Mouse (Mus musculus): ENCODE results near the gene Cmtm4.
"Not testable (repeated sequence)": the region's sequence is repeated elsewhere in the genome, so short reads cannot be mapped to it uniquely, and the experiment has no call there.

Cmtm4 gene

GRCm38 (mm10) chr8:104341106-104341561 lies 54.5 kb downstream of the Cmtm4 start:
- intact Hi-C loops (cut with DNase I): loop anchor here (5.0 to 10.0 kb wide), 3 partner anchors 56 to 196 kb away; partner anchors contain the start of genes Cklf and Cmtm4

- intact Hi-C loops (cut with DNase I): loop anchor here (5.0 to 10.0 kb wide), 3 partner anchors 57 to 196 kb away; partner anchors contain the start of genes Cklf and Cmtm4
Observed at GRCm38 (mm10) chr8:104340233-104341105, 55.1 kb downstream of the Cmtm4 start.

GRCm38 (mm10) chr8:104339983-104340232 lies 55.7 kb downstream of the Cmtm4 start:
- intact Hi-C loops (cut with DNase I): loop anchor here (5.0 to 10.0 kb wide), 3 partner anchors 57 to 195 kb away; partner anchors contain the start of genes Cklf and Cmtm4

DNA sequence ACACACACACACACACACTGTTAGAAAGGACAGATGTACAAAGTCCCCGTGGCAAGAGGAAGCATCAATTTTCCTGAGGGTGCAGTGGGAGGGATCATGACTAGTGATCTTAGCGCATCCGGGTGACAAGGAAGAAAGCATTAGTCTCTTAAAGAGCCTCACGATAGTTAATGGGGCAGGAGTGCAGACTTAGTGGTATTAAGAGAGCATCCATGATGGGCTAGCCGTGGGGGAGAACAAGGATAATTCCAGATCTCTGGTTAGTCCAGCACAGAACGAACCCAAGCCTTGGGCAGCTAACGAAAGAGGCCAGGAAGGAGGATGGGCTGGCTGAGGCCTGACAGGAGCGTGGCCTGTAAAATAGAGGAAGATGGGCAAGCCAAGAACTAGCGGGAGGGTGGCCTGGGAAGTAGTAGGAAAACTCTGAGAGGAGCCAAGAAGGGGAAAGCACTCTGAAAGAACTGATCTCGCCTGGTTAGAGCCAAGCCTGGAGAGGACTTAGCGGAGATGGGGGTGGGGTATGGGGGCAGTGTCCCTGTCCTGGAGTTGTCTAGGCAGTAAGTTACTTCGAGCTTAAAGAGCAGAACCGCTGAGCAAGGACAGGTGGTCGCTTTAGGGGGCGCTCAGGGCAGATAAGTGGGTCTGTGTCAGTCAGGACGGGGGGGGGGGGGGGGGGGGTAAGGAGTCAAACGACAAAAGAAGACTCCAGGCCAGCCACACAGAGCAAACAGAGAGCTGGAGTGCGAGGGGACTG lies 56.2 kb downstream of the Cmtm4 start, which contains the start of gene Cmtm3:
Gene Cmtm3, plus strand, starts transcription at position 182 of the 754 bp plus-strand sequence.
- intact Hi-C loops (cut with DNase I): no loop called here

DNA sequence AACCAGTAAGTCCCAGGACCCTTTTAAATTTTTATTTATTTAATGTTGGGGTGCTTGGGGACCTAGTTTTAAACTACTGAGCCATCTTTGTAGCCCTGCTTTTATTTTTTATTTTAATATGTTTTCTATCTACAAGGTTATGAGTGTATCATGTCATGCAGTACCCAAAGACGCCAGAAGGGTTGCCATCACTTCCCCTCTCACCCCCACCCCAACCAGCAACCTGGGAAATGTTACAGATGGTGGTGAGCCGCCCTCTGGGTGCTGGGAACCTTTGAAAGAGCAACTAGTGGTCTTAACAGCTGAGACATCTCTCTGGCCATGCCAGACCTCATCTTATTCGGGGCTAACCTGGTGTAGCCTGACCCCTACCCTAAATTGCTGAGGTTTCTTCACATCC lies 57.7 kb downstream of the Cmtm4 start:
- intact Hi-C loops (cut with DNase I): no loop called here

GRCm38 (mm10) chr8:104336806-104337205 lies 58.8 kb downstream of the Cmtm4 start:
- intact Hi-C loops (cut with DNase I): no loop called here

DNA sequence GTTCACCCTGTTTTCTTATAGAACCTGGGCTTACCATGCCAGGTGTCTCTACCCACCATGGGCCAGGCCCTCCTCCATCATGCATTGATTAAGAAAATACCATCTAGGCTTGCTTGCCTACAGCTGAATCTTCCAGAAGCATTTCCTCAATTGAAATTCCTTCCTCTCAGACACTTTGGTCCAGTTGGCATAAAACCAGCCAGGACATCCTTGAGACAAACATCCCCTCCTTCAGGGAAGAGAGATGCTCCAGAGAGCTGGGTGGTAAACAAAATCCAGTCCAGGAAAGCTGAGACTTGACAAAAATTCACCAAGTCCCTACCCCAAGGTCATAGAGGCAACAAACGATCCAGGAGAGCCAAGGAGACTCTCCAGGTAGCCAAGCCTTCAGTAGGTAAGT lies 61.4 kb downstream of the Cmtm4 start:
- intact Hi-C loops (cut with DNase I): no loop called here

GRCm38 (mm10) chr8:104333786-104334185 lies 61.8 kb downstream of the Cmtm4 start:
- intact Hi-C loops (cut with DNase I): no loop called here

DNA sequence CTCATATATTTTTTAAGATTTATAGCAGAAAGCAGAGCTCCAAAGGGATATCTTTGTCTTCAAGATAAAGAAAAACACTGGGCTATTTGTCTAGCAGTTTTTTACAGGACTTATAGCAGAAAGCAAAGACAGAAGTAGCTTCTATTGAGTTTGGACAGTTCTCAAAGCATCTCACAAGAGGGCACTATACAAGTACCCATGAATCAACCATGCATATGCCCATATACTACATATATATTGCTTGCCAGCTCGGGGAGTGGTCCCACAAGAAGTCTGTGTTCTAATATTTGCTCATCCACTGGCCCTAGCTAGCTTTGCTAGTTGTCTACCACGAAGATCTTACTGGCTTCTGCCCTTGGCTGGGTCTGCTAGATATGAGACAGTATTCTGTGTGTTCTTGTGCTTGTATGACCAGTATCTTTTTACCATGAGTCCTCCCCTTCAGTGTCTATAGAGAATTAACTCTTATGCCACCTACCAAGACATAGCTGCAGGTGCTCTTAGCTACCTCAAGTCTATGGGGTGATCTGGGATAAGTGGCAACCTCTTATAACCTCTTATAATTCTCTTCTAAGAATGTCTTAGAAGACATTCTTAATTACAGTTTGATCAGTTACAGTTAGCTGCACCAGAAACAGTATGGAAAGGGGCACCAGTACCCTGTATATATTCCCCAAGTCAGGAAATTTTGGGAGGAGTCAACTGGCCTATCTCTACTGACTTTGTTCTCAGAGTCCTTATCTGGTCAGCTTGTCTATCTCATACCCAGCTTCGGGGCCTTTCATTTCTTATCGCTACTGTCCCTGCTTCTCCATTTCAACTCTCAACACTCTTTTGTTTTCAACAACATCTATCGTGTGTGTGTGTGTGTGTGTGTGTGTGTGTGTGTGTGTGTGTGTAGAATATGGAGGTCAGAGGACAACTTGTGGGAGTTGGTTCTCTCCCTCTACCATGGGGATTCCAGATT lies 62.7 kb downstream of the Cmtm4 start:
- intact Hi-C loops (cut with DNase I): no loop called here

GRCm38 (mm10) chr8:104321930-104322329 lies 73.7 kb downstream of the Cmtm4 start, which contains the start of gene Cmtm2b:
Gene Cmtm2b, plus strand, starts transcription at chr8:104322230.
- intact Hi-C loops (cut with DNase I): not testable (repeated sequence)

- intact Hi-C loops (cut with DNase I): not testable (repeated sequence)
Observed at GRCm38 (mm10) chr8:104321267-104321666, 74.3 kb downstream of the Cmtm4 start, which contains the start of gene Gm11020. Gene Gm11020, plus strand, starts transcription at chr8:104321567.

- intact Hi-C loops (cut with DNase I): no loop called here
Observed at GRCm38 (mm10) chr8:104313311-104313710, 82.3 kb downstream of the Cmtm4 start.

DNA sequence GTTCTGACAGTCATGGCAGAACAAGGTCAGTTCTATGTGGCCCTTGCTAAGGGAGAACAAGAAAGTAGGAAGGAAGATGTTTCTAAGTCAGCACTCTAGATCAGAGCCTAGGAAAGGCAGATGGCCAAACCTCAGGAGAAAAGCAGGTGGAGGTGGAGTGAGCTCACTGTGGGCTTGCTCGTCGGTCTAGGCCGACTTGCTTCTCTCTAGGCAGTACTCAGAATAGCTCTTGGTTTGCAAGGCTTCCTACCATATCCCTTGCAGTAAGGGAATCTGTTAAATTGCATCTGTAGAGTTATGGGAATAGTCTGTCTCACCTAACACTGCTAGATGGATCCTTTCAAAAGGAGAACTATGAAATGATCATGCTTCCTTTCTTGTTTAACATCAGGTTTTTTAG lies 83.6 kb downstream of the Cmtm4 start:
- intact Hi-C loops (cut with DNase I): not testable (repeated sequence)

GRCm38 (mm10) chr8:104309441-104310155 lies 86.0 kb downstream of the Cmtm4 start, which contains the start of the genes Gm45711 and Cmtm1:
Gene Gm45711, minus strand, starts transcription at chr8:104310081.
Gene Cmtm1, minus strand, starts transcription at chr8:104310145.
- intact Hi-C loops (cut with DNase I): not testable (repeated sequence)

GRCm38 (mm10) chr8:104308341-104308740 lies 87.3 kb downstream of the Cmtm4 start:
- intact Hi-C loops (cut with DNase I): not testable (repeated sequence)

DNA sequence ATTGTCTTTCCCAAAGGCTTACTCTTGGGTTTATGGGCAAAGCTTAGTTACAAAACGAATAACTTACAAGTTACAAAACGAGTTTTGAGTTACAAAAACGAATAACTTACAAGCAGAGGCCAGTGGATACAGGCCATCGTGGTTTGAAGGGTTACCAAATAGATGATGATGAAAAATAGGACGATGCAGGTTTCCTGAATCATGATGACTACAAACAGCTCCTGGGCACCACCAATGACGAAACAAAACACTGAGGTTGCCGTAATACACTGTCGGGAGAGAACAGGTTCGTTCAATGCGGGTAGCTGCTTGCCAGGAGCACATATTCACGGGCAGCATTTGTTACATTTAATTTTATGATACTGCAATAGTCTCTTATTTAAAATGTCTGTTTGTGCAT lies 90.6 kb downstream of the Cmtm4 start:
- intact Hi-C loops (cut with DNase I): no loop called here

DNA sequence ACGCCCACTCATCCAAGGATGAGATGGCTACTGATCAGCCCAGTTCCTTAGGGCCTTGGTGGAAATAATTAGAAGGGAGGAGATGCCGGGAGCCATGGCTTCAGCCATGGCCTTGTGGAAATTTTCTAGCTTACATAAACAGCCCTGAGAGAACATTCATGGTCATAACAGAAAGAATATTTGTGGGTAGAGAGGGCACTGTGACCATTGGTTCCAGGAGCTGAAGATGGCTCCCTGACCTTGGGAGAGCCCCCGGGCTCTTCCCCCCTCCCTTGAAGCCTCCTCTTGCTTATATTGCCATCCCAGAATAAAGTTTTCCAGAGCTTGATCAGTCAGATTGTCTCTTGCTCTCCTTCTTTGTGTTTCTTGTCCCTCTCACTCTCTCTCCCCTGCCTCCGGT lies 93.1 kb downstream of the Cmtm4 start:
- intact Hi-C loops (cut with DNase I): not testable (repeated sequence)

DNA sequence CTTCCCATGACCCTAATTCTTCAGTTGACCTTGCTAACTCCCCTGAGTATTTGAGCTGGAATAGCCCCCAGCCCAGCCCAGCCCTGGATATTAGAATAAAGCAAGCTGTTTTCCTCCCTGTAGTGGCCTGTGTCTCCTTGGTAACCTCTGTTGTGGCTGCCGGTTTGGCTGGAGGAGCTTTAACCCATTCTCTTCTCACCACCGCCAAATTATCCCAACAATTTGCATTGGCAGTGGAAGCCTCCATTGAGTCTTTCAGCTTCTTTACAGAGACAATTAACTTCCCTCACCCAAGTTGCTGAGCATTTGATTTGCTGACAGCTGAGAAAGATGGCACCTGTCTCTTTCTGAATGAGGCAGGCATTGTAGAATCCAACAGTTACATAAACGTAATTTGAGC lies 94.0 kb downstream of the Cmtm4 start:
- intact Hi-C loops (cut with DNase I): not testable (repeated sequence)
